Mouse (Mus musculus): ENCODE measurements at regions not wholly inside any gene's neighbourhood (a gene's known extent, or its start where the extent isn't known, plus 50 kb on each side); places are given as distances from the start of the nearest gene placed in this dataset.

GRCm38 (mm10) chr11:18313510-18314301 is 360.0 kb upstream of the Etaa1 start:
- TF ChIP-seq CTCF (IDR thresholded peaks at IDR 0.05; ENCODE audit: low read depth), result no peak
- no peak for TF ChIP-seq EP300 (IDR thresholded peaks at IDR 0.05; ENCODE audit: low read depth)
- H3K4me1 ChIP-seq (ENCODE audit: insufficient read depth), result no peaks in the 10 kb centered on the region
- H3K9ac ChIP-seq (replicated peaks), result no peak overlapping the region
- DNase-seq (no peak), ATAC-seq (no peak)
- WGBS (ENCODE audit: insufficient replicate concordance), result 58% methylated on average over 8 of the region's 8 CpGs
- no peak overlapping the region for H3K4me2 ChIP-seq (ENCODE audit: low read depth, low read length)
- no peak overlapping the region for H3K4me3 ChIP-seq (ENCODE audit: low read depth, low read length)
- no peak overlapping the region for H3K27ac ChIP-seq (ENCODE audit: low read depth)
- H3K9me3 ChIP-seq (ENCODE audit: low read length), result no peaks in the 10 kb centered on the region
- H3K36me3 ChIP-seq (replicated peaks; ENCODE audit: insufficient read depth, low read length), result no peaks in the 10 kb centered on the region
- H3K27me3 ChIP-seq (ENCODE audit: insufficient read depth, low read length), result no peaks in the 10 kb centered on the region

- H3K4me1 ChIP-seq (ENCODE audit: insufficient read depth), result no peaks in the 10 kb centered on the region
- H3K27me3 ChIP-seq (ENCODE audit: insufficient read depth, low read length), result no peaks in the 10 kb centered on the region
- no peak for DNase-seq
- H3K4me2 ChIP-seq (ENCODE audit: low read depth, low read length), result no peak overlapping the region
- no peak for ATAC-seq
- H3K4me3 ChIP-seq (ENCODE audit: low read depth, low read length), result no peak overlapping the region
- no peaks in the 10 kb centered on the region for H3K9me3 ChIP-seq (ENCODE audit: low read length)
- H3K36me3 ChIP-seq (replicated peaks; ENCODE audit: insufficient read depth, low read length), result no peaks in the 10 kb centered on the region
- TF ChIP-seq EP300 (IDR thresholded peaks at IDR 0.05; ENCODE audit: low read depth) (no peak), CTCF (IDR thresholded peaks at IDR 0.05; ENCODE audit: low read depth) (no peak)
- WGBS (ENCODE audit: insufficient replicate concordance), result 54% methylated on average over 2 of the region's 2 CpGs
- H3K27ac ChIP-seq (ENCODE audit: low read depth), result no peak overlapping the region
- H3K9ac ChIP-seq (replicated peaks), result no peak overlapping the region
These were observed 342.8 kb upstream of the Etaa1 start for GRCm38 (mm10) chr11:18296194-18297125.

- Histone ChIP-seq H3K9ac (replicated peaks) (no peak overlapping the region), H3K9me3 (ENCODE audit: low read length) (no peaks in the 10 kb centered on the region), H3K4me3 (ENCODE audit: low read depth, low read length) (no peak overlapping the region), H3K36me3 (replicated peaks; ENCODE audit: insufficient read depth, low read length) (no peaks in the 10 kb centered on the region), H3K4me1 (ENCODE audit: insufficient read depth) (no peaks in the 10 kb centered on the region), H3K27ac (ENCODE audit: low read depth) (no peak overlapping the region), H3K4me2 (ENCODE audit: low read depth, low read length) (no peak overlapping the region), H3K27me3 (ENCODE audit: insufficient read depth, low read length) (no peaks in the 10 kb centered on the region)
- TF ChIP-seq CTCF (IDR thresholded peaks at IDR 0.05; ENCODE audit: low read depth), result no peak
- no peak for TF ChIP-seq EP300 (IDR thresholded peaks at IDR 0.05; ENCODE audit: low read depth)
- WGBS (ENCODE audit: insufficient replicate concordance), result 58% methylated on average over 2 of the region's 2 CpGs
- no peak for ATAC-seq
- no peak for DNase-seq
These were observed 325.0 kb upstream of the Etaa1 start for GRCm38 (mm10) chr11:18278585-18279136.

- H3K36me3 ChIP-seq (replicated peaks; ENCODE audit: insufficient read depth, low read length), result no peaks in the 10 kb centered on the region
- H3K4me1 ChIP-seq (ENCODE audit: insufficient read depth), result no peaks in the 10 kb centered on the region
- H3K9me3 ChIP-seq (ENCODE audit: low read length), result no peaks in the 10 kb centered on the region
- no peak overlapping the region for H3K4me3 ChIP-seq (ENCODE audit: low read depth, low read length)
- no peak overlapping the region for H3K4me2 ChIP-seq (ENCODE audit: low read depth, low read length)
- DNase-seq (no peak), ATAC-seq (no peak)
- no peaks in the 10 kb centered on the region for H3K27me3 ChIP-seq (ENCODE audit: insufficient read depth, low read length)
- TF ChIP-seq CTCF (IDR thresholded peaks at IDR 0.05; ENCODE audit: low read depth), result no peak
- no peak for TF ChIP-seq EP300 (IDR thresholded peaks at IDR 0.05; ENCODE audit: low read depth)
- no peak overlapping the region for H3K27ac ChIP-seq (ENCODE audit: low read depth)
- no peak overlapping the region for H3K9ac ChIP-seq (replicated peaks)
- 39% methylated on average over 1 of the region's 1 CpGs for WGBS (ENCODE audit: insufficient replicate concordance)
These were observed 318.7 kb upstream of the Etaa1 start for GRCm38 (mm10) chr11:18272392-18272791.

GRCm38 (mm10) chr11:18266161-18266560 is 312.5 kb upstream of the Etaa1 start:
- Histone ChIP-seq H3K9ac (replicated peaks) (no peak overlapping the region), H3K4me3 (ENCODE audit: low read depth, low read length) (no peak overlapping the region), H3K27me3 (ENCODE audit: insufficient read depth, low read length) (no peaks in the 10 kb centered on the region), H3K36me3 (replicated peaks; ENCODE audit: insufficient read depth, low read length) (no peaks in the 10 kb centered on the region), H3K9me3 (ENCODE audit: low read length) (no peaks in the 10 kb centered on the region), H3K4me2 (ENCODE audit: low read depth, low read length) (no peak overlapping the region), H3K4me1 (ENCODE audit: insufficient read depth) (no peaks in the 10 kb centered on the region), H3K27ac (ENCODE audit: low read depth) (no peak overlapping the region)
- no peak for ATAC-seq
- WGBS (ENCODE audit: insufficient replicate concordance), result 78% methylated on average over 2 of the region's 2 CpGs
- DNase-seq, result no peak
- TF ChIP-seq EP300 (IDR thresholded peaks at IDR 0.05; ENCODE audit: low read depth) (no peak), CTCF (IDR thresholded peaks at IDR 0.05; ENCODE audit: low read depth) (no peak)

GRCm38 (mm10) chr11:18262901-18263300 is 309.2 kb upstream of the Etaa1 start:
- no peak overlapping the region for H3K27ac ChIP-seq (ENCODE audit: low read depth)
- DNase-seq, result no peak
- 50% methylated on average over 1 of the region's 1 CpGs for WGBS (ENCODE audit: insufficient replicate concordance)
- H3K4me1 ChIP-seq (ENCODE audit: insufficient read depth), result no peaks in the 10 kb centered on the region
- H3K9ac ChIP-seq (replicated peaks), result no peak overlapping the region
- no peaks in the 10 kb centered on the region for H3K27me3 ChIP-seq (ENCODE audit: insufficient read depth, low read length)
- no peak overlapping the region for H3K4me2 ChIP-seq (ENCODE audit: low read depth, low read length)
- no peaks in the 10 kb centered on the region for H3K36me3 ChIP-seq (replicated peaks; ENCODE audit: insufficient read depth, low read length)
- no peak overlapping the region for H3K4me3 ChIP-seq (ENCODE audit: low read depth, low read length)
- ATAC-seq, result no peak
- TF ChIP-seq EP300 (IDR thresholded peaks at IDR 0.05; ENCODE audit: low read depth) (no peak), CTCF (IDR thresholded peaks at IDR 0.05; ENCODE audit: low read depth) (no peak)
- H3K9me3 ChIP-seq (ENCODE audit: low read length), result no peaks in the 10 kb centered on the region

All from liver, postnatal 0 days (tissue).